Mouse (Mus musculus) MEL (cell line): ENCODE results near the gene Gm28048. TPM values are rescaled to one million over a fixed set of nuclear protein-coding genes. Genes with fewer than 3 reads are reported as not detected.

Experiments used
- DNase-seq: peaks from one replicate; pipeline ENCODE4 v3.0.0; 2011; ENCODE audit warnings: low read depth, low spot score
- H3K27ac ChIP-seq: 2 replicates; pipeline ENCODE4 v1.5.1; 2012; ENCODE audit warnings: low read depth, mild to moderate bottlenecking, control low read depth, low read length, moderate library complexity; ENCODE audit not compliant: control insufficient read depth
- H3K27me3 ChIP-seq, 2 experiments: fragments of 150-350 bp in 1 of 2; sonication (generic) in 1 of 2; 2 replicates each; pipeline ENCODE4 v1.6.1; 2012; ENCODE audit warnings: low read length in 2 of 2, mild to moderate bottlenecking in 2 of 2, improper control_type of control experiment in 1 of 2, moderate library complexity in 1 of 2; ENCODE audit not compliant: insufficient read depth in 2 of 2, control insufficient read depth in 1 of 2
- H3K36me3 ChIP-seq, 2 experiments: 2 replicates each; pipeline ENCODE4 v1.6.1; 2012 to 2014; ENCODE audit warnings: low read length in 2 of 2, improper control_type of control experiment in 1 of 2, inconsistent platforms in 1 of 2, mild to moderate bottlenecking in 1 of 2; ENCODE audit not compliant: insufficient read depth in 2 of 2, control insufficient read depth in 1 of 2
- H3K4me1 ChIP-seq, 2 experiments: fragments of 150-350 bp in 1 of 2; sonication (generic) in 1 of 2; 2 replicates each; pipeline ENCODE4 v1.6.1; 2012; ENCODE audit warnings: low read length in 2 of 2, improper control_type of control experiment in 1 of 2, mild to moderate bottlenecking in 1 of 2; ENCODE audit not compliant: insufficient read depth in 2 of 2, control insufficient read depth in 1 of 2
- H3K4me3 ChIP-seq, 2 experiments: fragments of 150-350 bp in 1 of 2; sonication (generic) in 1 of 2; 2 replicates each; pipeline ENCODE4 v1.5.1; 2012; ENCODE audit warnings: low read depth in 2 of 2, low read length in 2 of 2, mild to moderate bottlenecking in 2 of 2, moderate library complexity in 2 of 2, control low read depth in 1 of 2, improper control_type of control experiment in 1 of 2; ENCODE audit not compliant: control insufficient read depth in 1 of 2, insufficient read depth in 1 of 2
- H3K79me2 ChIP-seq: 2 replicates; pipeline ENCODE4 v1.6.1; 2012; ENCODE audit warnings: mild to moderate bottlenecking, low read length, moderate library complexity; ENCODE audit not compliant: control insufficient read depth, poor library complexity, insufficient read depth
- H3K9ac ChIP-seq: 2 replicates; pipeline ENCODE4 v1.6.1; 2012; ENCODE audit warnings: low read depth, mild to moderate bottlenecking, control low read depth, low read length, moderate library complexity; ENCODE audit not compliant: control insufficient read depth, poor library complexity, severe bottlenecking
- H3K9me3 ChIP-seq: fragments of 150-350 bp; sonication (generic); replicated peaks from 2 replicates; pipeline ENCODE4 v1.6.1; 2012; ENCODE audit warnings: mild to moderate bottlenecking, low read length, improper control_type of control experiment, moderate library complexity; ENCODE audit not compliant: insufficient read depth
- CHD1 ChIP-seq: IDR thresholded peaks from 2 replicates; pipeline ENCODE4 v1.6.1; 2012; ENCODE audit warnings: low read depth, mild to moderate bottlenecking, inconsistent platforms, low read length, improper control_type of control experiment
- CHD2 ChIP-seq: IDR thresholded peaks from 2 replicates; pipeline ENCODE4 v1.6.1; 2011; ENCODE audit warnings: low read length, improper control_type of control experiment
- ELF1 ChIP-seq: IDR thresholded peaks from 2 replicates; pipeline ENCODE4 v1.6.1; 2014; ENCODE audit warnings: low read depth, mild to moderate bottlenecking, inconsistent platforms, low read length, improper control_type of control experiment, moderate library complexity
- ETS1 ChIP-seq: IDR thresholded peaks from 2 replicates; pipeline ENCODE4 v1.6.1; 2012; ENCODE audit warnings: low read depth, mild to moderate bottlenecking, inconsistent platforms, low read length, improper control_type of control experiment, moderate library complexity
- GABPA ChIP-seq: IDR thresholded peaks from 2 replicates; pipeline ENCODE4 v1.6.1; 2012; ENCODE audit warnings: low read depth, mild to moderate bottlenecking, inconsistent platforms, low read length, improper control_type of control experiment, moderate library complexity
- GATA1 ChIP-seq: IDR thresholded peaks from 2 replicates; pipeline ENCODE4 v1.6.1; 2011; ENCODE audit warnings: low read depth, low read length, improper control_type of control experiment
- MAX ChIP-seq: IDR thresholded peaks from 2 replicates; pipeline ENCODE4 v1.6.1; 2011; ENCODE audit warnings: low read length, improper control_type of control experiment
- MEF2A ChIP-seq: IDR thresholded peaks from 2 replicates; pipeline ENCODE4 v1.6.1; 2014; ENCODE audit warnings: low read depth, mild to moderate bottlenecking, inconsistent platforms, low read length, improper control_type of control experiment; ENCODE audit not compliant: poor library complexity, insufficient replicate concordance, severe bottlenecking; ENCODE audit errors: extremely low read depth
- MXI1 ChIP-seq: IDR thresholded peaks from 2 replicates; pipeline ENCODE4 v1.6.1; 2011; ENCODE audit warnings: mild to moderate bottlenecking, low read depth, low read length, improper control_type of control experiment
- MYC ChIP-seq: IDR thresholded peaks from 2 replicates; pipeline ENCODE4 v1.6.1; 2011; ENCODE audit warnings: low read depth, mild to moderate bottlenecking, low read length, improper control_type of control experiment, moderate library complexity
- NELFE ChIP-seq: IDR thresholded peaks from 2 replicates; pipeline ENCODE4 v1.6.1; 2011; ENCODE audit warnings: low read depth, low read length, improper control_type of control experiment
- POLR2A ChIP-seq, 2 experiments: IDR thresholded peaks; 2 replicates each; pipeline ENCODE4 v1.6.1; 2011 to 2012; ENCODE audit warnings: low read length in 2 of 2, mild to moderate bottlenecking in 2 of 2, control low read depth in 1 of 2, improper control_type of control experiment in 1 of 2, low read depth in 1 of 2, moderate library complexity in 1 of 2; ENCODE audit not compliant: control insufficient read depth in 1 of 2, insufficient read depth in 1 of 2, poor library complexity in 1 of 2
- RAD21 ChIP-seq: IDR thresholded peaks from 2 replicates; pipeline ENCODE4 v1.6.1; 2011; ENCODE audit warnings: mild to moderate bottlenecking, low read depth, low read length, improper control_type of control experiment
- SIN3A ChIP-seq: IDR thresholded peaks from 2 replicates; pipeline ENCODE4 v1.6.1; 2012; ENCODE audit warnings: low read length, improper control_type of control experiment, inconsistent platforms
- SMC3 ChIP-seq: IDR thresholded peaks from 2 replicates; pipeline ENCODE4 v1.6.1; 2011; ENCODE audit warnings: low read depth, low read length, improper control_type of control experiment
- TBP ChIP-seq: IDR thresholded peaks from 2 replicates; pipeline ENCODE4 v1.8.0; 2011; ENCODE audit warnings: low read depth, low read length, improper control_type of control experiment
- USF2 ChIP-seq, 2 experiments: IDR thresholded peaks; 2 replicates each; pipeline ENCODE4 v1.6.1; 2011 to 2012; ENCODE audit warnings: improper control_type of control experiment in 2 of 2, low read length in 2 of 2, borderline replicate concordance in 1 of 2, inconsistent platforms in 1 of 2, low read depth in 1 of 2, mild to moderate bottlenecking in 1 of 2; ENCODE audit not compliant: insufficient read depth in 1 of 2
- ZMIZ1 ChIP-seq: IDR thresholded peaks from 2 replicates; pipeline ENCODE4 v1.6.1; 2012; ENCODE audit warnings: low read depth, mild to moderate bottlenecking, inconsistent platforms, low read length, improper control_type of control experiment, moderate library complexity
- ZNF384 ChIP-seq: IDR thresholded peaks from 2 replicates; pipeline ENCODE4 v1.6.1; 2012; ENCODE audit warnings: low read depth, mild to moderate bottlenecking, inconsistent platforms, low read length, improper control_type of control experiment
- polyA plus RNA-seq, 2 experiments: library from polyadenylated mRNA; stranded (reverse) in 1 of 2; unstranded in 1 of 2; fragments of >175 nt in 1 of 2; fragments of >200 nt in 1 of 2; gene quantifications; 2 replicates each; pipeline versions ENCODE4 v1.2.1 to v1.2.4; 2012; ENCODE audit warnings: low replicate concordance in 2 of 2, low read depth in 1 of 2; ENCODE audit not compliant: insufficient read length in 2 of 2, insufficient read depth in 1 of 2, missing spikeins in 1 of 2
- total RNA-seq: library from RNA; depleted of rRNA; stranded (reverse); fragments of 300-350 nt; gene quantifications from 2 replicates; pipeline ENCODE4 v1.2.3, GENCODE M21; 2012

Gene Gm28048
- total and polyA plus RNA-seq, 3 experiments, result 8.6 to 15.0 TPM; not detected in 1

GRCm38 (mm10) chr11:22871628-22872306 is 110.1 kb downstream of the Gm28048 start (continued):
- TF ChIP-seq USF2 (IDR thresholded peaks at IDR 0.05; ENCODE audit: borderline replicate concordance in 1 of 2, insufficient read depth in 1 of 2, low read depth in 1 of 2, low read length in 2 of 2), result peak in 1 of 2 experiments; percentile 27; a peak in 1 of 4 replicates
- TF ChIP-seq SMC3, result peak; percentile 22; the same call in 1 of the 2 replicates
- peak; percentile 19; the same call in 1 of the 2 replicates for TF ChIP-seq CHD1
- peak; percentile 39; the same call in 1 of the 2 replicates for TF ChIP-seq ETS1

GRCm38 (mm10) chr11:22868582-22868981 is 113.3 kb downstream of the Gm28048 start:
- Histone ChIP-seq H3K36me3 (peaks cover 0 to 13% of the 10 kb centered on the region in 2 experiments; a peak in 2 of 4 replicates), H3K4me3 (no peak overlapping the region), H3K27ac (no peak overlapping the region), H3K9ac (no peak overlapping the region), H3K4me1 (peaks cover 2 to 10% of the 10 kb centered on the region in 2 experiments; a peak in 3 of 4 replicates), H3K27me3 (no peaks in the 10 kb centered on the region), H3K9me3 (no peaks in the 10 kb centered on the region), H3K79me2 (no peaks in the 10 kb centered on the region; the same call in 1 of the 2 replicates)
- TF ChIP-seq MEF2A (no peak), ZMIZ1 (no peak), TBP (no peak), MYC (no peak), CHD2 (no peak), GATA1 (no peak), POLR2A (IDR thresholded peaks at IDR 0.05; ENCODE audit: control insufficient read depth in 1 of 2, insufficient read depth in 1 of 2, low read depth in 1 of 2, low read length in 2 of 2, poor library complexity in 1 of 2) (no peak), ZNF384 (no peak), MXI1 (no peak)
- DNase-seq, result no peak

- no peak for DNase-seq
- Histone ChIP-seq H3K9ac (no peak overlapping the region), H3K4me1 (peaks cover 2 to 6% of the 10 kb centered on the region in 2 experiments; a peak in 2 of 4 replicates)
Observed at GRCm38 (mm10) chr11:22867691-22868090, 114.2 kb downstream of the Gm28048 start.

More at GRCm38 (mm10) chr11:22867691-22868090, 114.2 kb downstream of the Gm28048 start:
- Histone ChIP-seq H3K27me3 (no peaks in the 10 kb centered on the region), H3K36me3 (peaks cover 0 to 12% of the 10 kb centered on the region in 2 experiments; a peak in 2 of 4 replicates), H3K79me2 (no peaks in the 10 kb centered on the region; the same call in 1 of the 2 replicates), H3K4me3 (no peak overlapping the region), H3K27ac (no peak overlapping the region), H3K9me3 (no peaks in the 10 kb centered on the region)
- TF ChIP-seq ELF1 (no peak), MEF2A (no peak), RAD21 (no peak), CHD1 (no peak), SIN3A (no peak), GABPA (no peak), ZNF384 (no peak), NELFE (no peak), MAX (no peak)
